In the genomic region with DNA sequence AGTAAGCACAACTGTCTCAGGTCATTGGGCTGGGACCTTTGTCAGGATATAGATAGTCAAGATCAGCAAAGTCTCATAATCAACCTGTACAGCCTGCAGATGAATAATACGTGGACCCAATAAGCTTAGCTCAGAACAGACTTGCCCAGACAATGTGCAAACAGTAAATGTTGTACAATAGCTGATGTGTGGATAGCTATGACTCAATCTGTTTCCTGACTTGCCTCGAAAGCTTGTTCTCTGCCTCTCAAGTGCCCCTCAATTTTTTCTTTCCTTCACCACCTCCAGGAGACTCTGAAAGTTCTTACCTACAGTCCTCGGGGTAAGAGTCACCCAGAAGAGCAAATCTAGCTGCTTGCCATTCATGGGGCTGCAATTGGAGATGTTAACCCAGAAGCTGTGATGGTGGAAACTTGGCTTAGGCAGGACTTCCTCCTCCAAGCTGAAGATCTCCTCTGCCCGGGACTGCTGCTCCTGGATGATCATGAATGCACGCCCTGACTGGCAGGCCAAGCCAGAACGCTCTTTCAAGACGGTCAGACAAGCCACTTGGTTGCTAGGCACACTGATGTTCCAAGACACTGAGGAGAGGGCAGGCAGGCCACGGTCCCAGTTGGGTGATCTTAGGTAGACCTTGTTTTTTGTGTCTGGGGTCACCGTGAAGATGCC, we compare ENCODE assay signal across 33 mouse cellular contexts. TPM values are rescaled to one million over a fixed set of nuclear protein-coding genes. Genes with fewer than 3 reads are reported as not detected.
A peak's percentile ranks its signal among the peaks of the same experiment; 100 is the strongest.
DNase-seq lines count a peak whose midpoint lies in the region; ATAC-seq and TF ChIP-seq lines count a peak whose summit lies in the region.
"Had no signal": no experiment of that assay in that cellular context is flagged by ENCODE, and none has a peak within 500 bp of the region (broad histone marks: within the 10 kb centered on the region; RNA-seq: fewer than 3 reads in every experiment).

No protein-coding gene starts in this region.

- no peaks in the 10 kb centered on the region for H3K36me3 ChIP-seq in heart, adult 2 months (ENCODE audit: control insufficient read depth, insufficient read depth, low read length)
- H3K36me3 ChIP-seq: embryonic facial prominence, embryonic 12.5 days; embryonic facial prominence, embryonic 15.5 days; forebrain, embryonic 12.5 days; forebrain, embryonic 15.5 days; G1E; heart, embryonic 10.5 days; heart, embryonic 13.5 days had no signal

- DNase-seq in heart, adult 11 months = peak; percentile 74
- DNase-seq in heart, adult 2 months = no peak
- DNase-seq in spleen, postnatal 10 days (ENCODE audit: low spot score in 2 of 2) = no peak
- DNase-seq in ovary, postnatal 36 days (ENCODE audit: low spot score) = no peak
- no peak for DNase-seq in heart, adult 8-10 months (ENCODE audit: low spot score)
- DNase-seq: adrenal gland, postnatal 10 days; adrenal gland, postnatal 36 days; B cell, adult 2 months; cerebellum, adult 11 months; cerebellum, adult 2 months; cerebellum, adult 9-11 months; cerebellum, postnatal 25 days; gastrocnemius, postnatal 25 days; heart, postnatal 14 days; heart, postnatal 4 days had no signal

- no peak overlapping the region for H3K4me3 ChIP-seq in heart, adult 2 months
- H3K4me3 ChIP-seq in embryonic fibroblast, embryonic 13.5 days (ENCODE audit: insufficient read depth, low read length) = no peak overlapping the region
- H3K4me3 ChIP-seq: embryonic facial prominence, embryonic 12.5 days; embryonic facial prominence, embryonic 15.5 days; erythroblast, embryonic 14.5 days; forebrain, embryonic 12.5 days; forebrain, embryonic 15.5 days; heart, embryonic 10.5 days; heart, embryonic 13.5 days had no signal

- H3K4me1 ChIP-seq in heart, adult 2 months (ENCODE audit: control insufficient read depth, insufficient read depth, low read length) = no peaks in the 10 kb centered on the region
- H3K4me1 ChIP-seq in embryonic fibroblast, embryonic 13.5 days (ENCODE audit: control insufficient read depth, insufficient read depth, low read length) = peaks cover 3% of the 10 kb centered on the region; the same call in 1 of the 2 replicates
- H3K4me1 ChIP-seq: embryonic facial prominence, embryonic 12.5 days; embryonic facial prominence, embryonic 15.5 days; forebrain, embryonic 15.5 days; heart, embryonic 10.5 days; heart, embryonic 13.5 days had no signal

- ATAC-seq in megakaryocyte progenitor cell, adult 5-6 weeks (replicated peaks; ENCODE audit: poor library complexity) = peak; percentile 47
- ATAC-seq: forebrain, embryonic 15.5 days; hindbrain, postnatal 0 days; inflammation-experienced regulatory T-cells, adult 6 months; Patski had no signal

- no peak for TF ChIP-seq CTCF in heart, adult 2 months (IDR thresholded peaks at IDR 0.05)
- TF ChIP-seq CTCF in embryonic fibroblast, embryonic 13.5 days (IDR thresholded peaks at IDR 0.05; ENCODE audit: borderline replicate concordance, insufficient read depth, low read length) = no peak

- H3K9ac ChIP-seq in heart, adult 2 months (ENCODE audit: low read depth, low read length) = no peak overlapping the region
- H3K9ac ChIP-seq: embryonic facial prominence, embryonic 12.5 days; embryonic facial prominence, embryonic 15.5 days; forebrain, embryonic 12.5 days; forebrain, embryonic 15.5 days; heart, embryonic 13.5 days; hindbrain, embryonic 14.5 days had no signal

- intact Hi-C loops in heart, adult 2 months (cut with DNase I) = no loop called here

- TF ChIP-seq EP300 in heart, adult 2 months (IDR thresholded peaks at IDR 0.05; ENCODE audit: insufficient read depth, low read depth, low read length) = no peak

- no peaks in the 10 kb centered on the region for H3K79me2 ChIP-seq in heart, adult 2 months (replicated peaks; ENCODE audit: control insufficient read depth, insufficient read depth, low read length)

- H3K27ac ChIP-seq in heart, adult 2 months = no peak overlapping the region
- peak overlapping the region; percentile 43; the same call in 1 of the 2 replicates for H3K27ac ChIP-seq in embryonic fibroblast, embryonic 13.5 days (ENCODE audit: insufficient read depth, low read length)
- H3K27ac ChIP-seq: embryonic facial prominence, embryonic 12.5 days; embryonic facial prominence, embryonic 15.5 days; forebrain, embryonic 12.5 days; forebrain, embryonic 15.5 days; heart, embryonic 10.5 days; heart, embryonic 13.5 days; hindbrain, embryonic 14.5 days; hindbrain, postnatal 0 days had no signal

- no peaks in the 10 kb centered on the region for H3K27me3 ChIP-seq in heart, adult 2 months (ENCODE audit: control insufficient read depth, insufficient read depth, low read length)
- H3K27me3 ChIP-seq: CH12.LX; embryonic facial prominence, embryonic 12.5 days; embryonic facial prominence, embryonic 15.5 days; forebrain, embryonic 12.5 days; forebrain, embryonic 15.5 days; heart, embryonic 13.5 days; Patski had no signal

- WGBS in heart, adult 2 months = 64% methylated on average over 9 of the region's 9 CpGs

- TF ChIP-seq POLR2A in heart, adult 2 months (IDR thresholded peaks at IDR 0.05; ENCODE audit: insufficient read depth, low read depth, low read length) = no peak
- TF ChIP-seq POLR2A in embryonic fibroblast, embryonic 13.5 days (IDR thresholded peaks at IDR 0.05; ENCODE audit: low read depth, low read length) = no peak

RNA-seq across cellular contexts. Expression of a gene that starts 26.8 kb away (rescaled TPM):
- total RNA-seq in heart, adult 2 months (2021) = 10 to 100 TPM; 47.0 to 71.1 TPM
- 60.6 and 62.3 TPM in 2 replicates for polyA plus RNA-seq in heart, adult 2 months (2012; rRNA removed)
- not detected in 2 replicates for polyA plus RNA-seq in embryonic fibroblast, embryonic 13.5 days (2011; ENCODE audit: insufficient read length, low read depth, missing spikeins)
- not detected in 2 replicates for total RNA-seq in megakaryocyte progenitor cell, adult 5-6 weeks (2015)
- not detected in 2 replicates for total RNA-seq in megakaryocyte progenitor cell, adult 5-6 weeks (2017)
- total RNA-seq in heart, adult 8-10 months (2022) = 10 to 100 TPM; 37.7 to 48.5 (median 38.6) TPM
- total RNA-seq: CH12.LX; common myeloid progenitor, adult 5-6 weeks; G1E had no signal
- polyA plus RNA-seq: erythroblast, embryonic 14.5 days; G1E; heart, embryonic 10.5 days; hindbrain, embryonic 11.5 days; Patski had no signal

RNA-seq across cellular contexts. Expression of a gene that starts 38.3 kb away (rescaled TPM):
- total RNA-seq in heart, adult 2 months (2021) = under 1 TPM; 0.10 to 0.11 TPM
- 0.50 and 0.78 TPM in 2 replicates for polyA plus RNA-seq in heart, adult 2 months (2012; rRNA removed)
- not detected in 2 replicates for polyA plus RNA-seq in embryonic fibroblast, embryonic 13.5 days (2011; ENCODE audit: insufficient read length, low read depth, missing spikeins)
- 0.07 and 0.44 TPM in 2 replicates for total RNA-seq in megakaryocyte progenitor cell, adult 5-6 weeks (2015)
- total RNA-seq in megakaryocyte progenitor cell, adult 5-6 weeks (2017) = 0.17 and 0.30 TPM in 2 replicates
- under 1 TPM; 0.11 to 0.28 (median 0.20) TPM for total RNA-seq in heart, adult 8-10 months (2022)
- total RNA-seq: gastrocnemius, adult 8-10 months; gastrocnemius, postnatal 25 days had no signal
- polyA plus RNA-seq: erythroblast, embryonic 14.5 days; G1E; Patski had no signal

Comparison
In these comparisons a context has a peak if more than half of its experiments do, and no peak if none do; other contexts are left out.
1. RNA of a gene that starts 26.8 kb away (total RNA-seq): 47.0 to 71.1 TPM in heart, adult 2 months and 37.7 to 48.5 TPM in heart, adult 8-10 months; not detected in megakaryocyte progenitor cell, adult 5-6 weeks; every median in the first group is over 10 times any median in the second.